Mouse (Mus musculus): ENCODE data around the gene Sept1.
A peak's percentile ranks its signal among the peaks of the same experiment; 100 is the strongest.

The Sept1 gene

GRCm38 (mm10) chr7:127217901-127218642 lies 14.9 kb downstream of the Sept1 start:
- DNase-seq = no peak

GRCm38 (mm10) chr7:127217475-127217874 lies 15.5 kb downstream of the Sept1 start:
- DNase-seq = no peak

GRCm38 (mm10) chr7:127216307-127216706 lies 16.6 kb downstream of the Sept1 start:
- peak; percentile 20 for DNase-seq

GRCm38 (mm10) chr7:127214981-127215871 lies 17.7 kb downstream of the Sept1 start:
- DNase-seq = peak; percentile 75

- peak; percentile 21 for DNase-seq
Observed at GRCm38 (mm10) chr7:127214521-127214920, 18.4 kb downstream of the Sept1 start.

GRCm38 (mm10) chr7:127213930-127214329 lies 19.0 kb downstream of the Sept1 start:
- DNase-seq = peak; percentile 34

- DNase-seq = peak; percentile 64
Observed at GRCm38 (mm10) chr7:127213485-127213884, 19.4 kb downstream of the Sept1 start.

- peak; percentile 53 for DNase-seq
Observed at GRCm38 (mm10) chr7:127212432-127213250, 20.3 kb downstream of the Sept1 start.

- peak; percentile 53 for DNase-seq
Observed at GRCm38 (mm10) chr7:127211014-127211745, 21.8 kb downstream of the Sept1 start.

GRCm38 (mm10) chr7:127210266-127210665 lies 22.7 kb downstream of the Sept1 start:
- DNase-seq = peak; percentile 72

GRCm38 (mm10) chr7:127209851-127210250 lies 23.1 kb downstream of the Sept1 start:
- DNase-seq = no peak

GRCm38 (mm10) chr7:127208553-127209438 lies 24.1 kb downstream of the Sept1 start, which contains the start of gene Mylpf:
TSS of gene Mylpf (plus strand) at chr7:127208890.
- DNase-seq = peak; percentile 99

- DNase-seq = no peak
Observed at GRCm38 (mm10) chr7:127208295-127208552, 24.7 kb downstream of the Sept1 start, which contains the start of gene Tbc1d10b. TSS of gene Tbc1d10b (minus strand) at chr7:127208468.

GRCm38 (mm10) chr7:127207374-127208294 lies 25.3 kb downstream of the Sept1 start:
- DNase-seq = peak; percentile 80

GRCm38 (mm10) chr7:127206606-127207005 lies 26.3 kb downstream of the Sept1 start:
- peak; percentile 58 for DNase-seq

GRCm38 (mm10) chr7:127196484-127196883 lies 36.4 kb downstream of the Sept1 start:
- peak; percentile 54 for DNase-seq

- peak; percentile 98 for DNase-seq
Observed at GRCm38 (mm10) chr7:127195544-127196295, 37.2 kb downstream of the Sept1 start, which contains the start of gene Cd2bp2. TSS of gene Cd2bp2 (minus strand) at chr7:127196050.

- peak; percentile 55 for DNase-seq
Observed at GRCm38 (mm10) chr7:127194633-127195029, 38.3 kb downstream of the Sept1 start.

GRCm38 (mm10) chr7:127194011-127194632 lies 38.8 kb downstream of the Sept1 start:
- DNase-seq = peak; percentile 43
